ENCODE assay signal across 8 mouse cellular contexts in genomic region chr13:78629041-78629727, GRCm38 (mm10).
A peak's percentile ranks its signal among the peaks of the same experiment; 100 is the strongest.
DNase-seq lines count a peak whose midpoint lies in the region; ATAC-seq and TF ChIP-seq lines count a peak whose summit lies in the region.
"Had no signal": no experiment of that assay in that cellular context is flagged by ENCODE, and none has a peak within 500 bp of the region (broad histone marks: within the 10 kb centered on the region; RNA-seq: fewer than 3 reads in every experiment).

No protein-coding gene starts in this region.

- H3K9ac ChIP-seq in lung, embryonic 14.5 days, result no peak overlapping the region
- H3K9ac ChIP-seq in forebrain, embryonic 16.5 days (replicated peaks; ENCODE audit: low read depth, low read length), result no peak overlapping the region
- no peak overlapping the region for H3K9ac ChIP-seq in heart, embryonic 12.5 days
- H3K9ac ChIP-seq: liver, embryonic 14.5 days had no signal

- H3K9me3 ChIP-seq in lung, embryonic 14.5 days (ENCODE audit: low read depth, low read length), result no peaks in the 10 kb centered on the region
- H3K9me3 ChIP-seq in embryonic facial prominence, embryonic 10.5 days, result no peaks in the 10 kb centered on the region
- no peaks in the 10 kb centered on the region for H3K9me3 ChIP-seq in forebrain, embryonic 16.5 days (ENCODE audit: control insufficient read depth, low read length)
- no peaks in the 10 kb centered on the region for H3K9me3 ChIP-seq in heart, embryonic 12.5 days (replicated peaks)

- no peaks in the 10 kb centered on the region for H3K27me3 ChIP-seq in lung, embryonic 14.5 days (ENCODE audit: insufficient read depth, low read length)
- no peaks in the 10 kb centered on the region for H3K27me3 ChIP-seq in embryonic facial prominence, embryonic 10.5 days (replicated peaks; ENCODE audit: low read depth, poor library complexity, severe bottlenecking)
- no peaks in the 10 kb centered on the region for H3K27me3 ChIP-seq in forebrain, embryonic 16.5 days (replicated peaks; ENCODE audit: control insufficient read depth, insufficient read depth, low read length)
- no peaks in the 10 kb centered on the region for H3K27me3 ChIP-seq in heart, embryonic 12.5 days (replicated peaks)

- H3K27ac ChIP-seq in lung, embryonic 14.5 days (ENCODE audit: low read depth), result no peak overlapping the region
- H3K27ac ChIP-seq in embryonic facial prominence, embryonic 10.5 days (replicated peaks), result no peak overlapping the region
- no peak overlapping the region for H3K27ac ChIP-seq in forebrain, embryonic 16.5 days (ENCODE audit: low read length)
- no peak overlapping the region for H3K27ac ChIP-seq in heart, embryonic 12.5 days (ENCODE audit: poor library complexity, severe bottlenecking)
- H3K27ac ChIP-seq: liver, embryonic 14.5 days had no signal

- peak; percentile 84 for ATAC-seq in lung, embryonic 14.5 days (ENCODE audit: insufficient read depth)
- peak; percentile 50 for ATAC-seq in forebrain, embryonic 16.5 days
- ATAC-seq in heart, embryonic 12.5 days (ENCODE audit: insufficient number of reproducible peaks, low FRiP score), result no peak

- no peak for TF ChIP-seq CTCF in lung, embryonic 14.5 days (IDR thresholded peaks at IDR 0.05; ENCODE audit: low read depth)

- no peak overlapping the region for H3K4me3 ChIP-seq in lung, embryonic 14.5 days (ENCODE audit: low read depth, low read length)
- no peak overlapping the region for H3K4me3 ChIP-seq in embryonic facial prominence, embryonic 10.5 days
- no peak overlapping the region for H3K4me3 ChIP-seq in forebrain, embryonic 16.5 days (replicated peaks; ENCODE audit: low read length)
- H3K4me3 ChIP-seq in heart, embryonic 12.5 days, result no peak overlapping the region

- no peaks in the 10 kb centered on the region for H3K36me3 ChIP-seq in lung, embryonic 14.5 days (ENCODE audit: insufficient read depth)
- no peaks in the 10 kb centered on the region for H3K36me3 ChIP-seq in embryonic facial prominence, embryonic 10.5 days (replicated peaks)
- no peaks in the 10 kb centered on the region for H3K36me3 ChIP-seq in forebrain, embryonic 16.5 days (ENCODE audit: control insufficient read depth, insufficient read depth)
- H3K36me3 ChIP-seq in heart, embryonic 12.5 days, result no peaks in the 10 kb centered on the region

- DNase-seq in lung, embryonic 14.5 days, result peak; percentile 84
- DNase-seq in lung, postnatal 36 days, result no peak
- peak; percentile 48 for DNase-seq in embryonic facial prominence, embryonic 10.5 days (ENCODE audit: low spot score)
- DNase-seq in retina, postnatal 1 day, result peak; percentile 72
- DNase-seq in gastrocnemius, adult 8-10 months (ENCODE audit: low spot score in 2 of 2), result no peak

- H3K4me1 ChIP-seq in lung, embryonic 14.5 days (ENCODE audit: insufficient read depth), result no peaks in the 10 kb centered on the region
- peaks cover 22% of the 10 kb centered on the region for H3K4me1 ChIP-seq in embryonic facial prominence, embryonic 10.5 days
- peaks cover 7% of the 10 kb centered on the region; the same call in 1 of the 2 replicates for H3K4me1 ChIP-seq in forebrain, embryonic 16.5 days (replicated peaks; ENCODE audit: control insufficient read depth, insufficient read depth, low read length)
- H3K4me1 ChIP-seq in heart, embryonic 12.5 days (replicated peaks), result no peaks in the 10 kb centered on the region

- 20% methylated on average over 10 of the region's 10 CpGs for WGBS in lung, embryonic 14.5 days
- WGBS in embryonic facial prominence, embryonic 10.5 days, result 27% methylated on average over 10 of the region's 10 CpGs
- WGBS in forebrain, embryonic 16.5 days, result 14% methylated on average over 10 of the region's 10 CpGs
- 42% methylated on average over 10 of the region's 10 CpGs for WGBS in heart, embryonic 12.5 days

- H3K4me2 ChIP-seq in lung, embryonic 14.5 days, result no peak overlapping the region
- peak overlapping the region; percentile 2; the same call in 1 of the 2 replicates for H3K4me2 ChIP-seq in forebrain, embryonic 16.5 days (ENCODE audit: low read length)
- H3K4me2 ChIP-seq in heart, embryonic 12.5 days, result no peak overlapping the region

Comparison
In these comparisons a context has a peak if more than half of its experiments do, and no peak if none do; other contexts are left out.
1. DNase-seq: peak in lung, embryonic 14.5 days (single experiment), embryonic facial prominence, embryonic 10.5 days (single experiment) and retina, postnatal 1 day (single experiment); none in lung, postnatal 36 days (single experiment) and gastrocnemius, adult 8-10 months (0 of 2).